Mouse (Mus musculus) midbrain, embryonic 13.5 days (tissue): ENCODE measurements around the gene Hlx. TPM values are rescaled to one million over a fixed set of nuclear protein-coding genes. Genes with fewer than 3 reads are reported as not detected.

ENCODE experiments used
- ATAC-seq: fragments of 200-750 bp; cut with Nextera tagmentation; 2 replicates; pipeline ENCODE4 v1.8.0; 2017; ENCODE audit warnings: mild to moderate bottlenecking, moderate TSS enrichment, moderate library complexity
- H3K27ac ChIP-seq: fragments of 300-500 bp; sonication (generic); 2 replicates; pipeline ENCODE4 v1.5.1; 2015; ENCODE audit warnings: inconsistent platforms, mild to moderate bottlenecking, moderate library complexity
- H3K27me3 ChIP-seq: fragments of 300-500 bp; sonication (generic); 2 replicates; pipeline ENCODE4 v1.6.1; 2015; ENCODE audit warnings: mild to moderate bottlenecking, inconsistent platforms
- H3K36me3 ChIP-seq: fragments of 300-500 bp; sonication (generic); 2 replicates; pipeline ENCODE4 v1.6.1; 2015; ENCODE audit warnings: mild to moderate bottlenecking, inconsistent platforms
- H3K4me1 ChIP-seq: fragments of 300-500 bp; sonication (generic); replicated peaks from 2 replicates; pipeline ENCODE4 v1.6.1; 2015; ENCODE audit warnings: inconsistent platforms
- H3K4me2 ChIP-seq: fragments of 300-500 bp; sonication (generic); replicated peaks from 2 replicates; pipeline ENCODE4 v1.6.1; 2015; ENCODE audit warnings: moderate library complexity, mild to moderate bottlenecking, inconsistent platforms
- H3K4me3 ChIP-seq: fragments of 300-500 bp; sonication (generic); replicated peaks from 2 replicates; pipeline ENCODE4 v1.5.1; 2015; ENCODE audit warnings: mild to moderate bottlenecking, inconsistent platforms
- H3K9ac ChIP-seq: fragments of 300-500 bp; sonication (generic); replicated peaks from 2 replicates; pipeline ENCODE4 v1.6.1; 2015; ENCODE audit warnings: mild to moderate bottlenecking, inconsistent platforms
- H3K9me3 ChIP-seq: fragments of 300-500 bp; sonication (generic); 2 replicates; pipeline ENCODE4 v1.6.1; 2016; ENCODE audit warnings: mild to moderate bottlenecking, inconsistent platforms
- WGBS: fragments of 180-500 bp; shearing (Covaris S2); methylation state at CpG from one replicate; pipeline ENCODE4 v1.1.7; 2015; 5-methylcytosine and 5-hydroxymethylcytosine counted together
- polyA plus RNA-seq: library from polyadenylated mRNA; unstranded; fragments of >200 nt; fragmentation: Nextera tagmentation; extraction: Ambion mirVana; gene quantifications from 2 replicates; pipeline ENCODE4 v1.2.1, GENCODE M21; 2015

The Hlx gene
- polyA plus RNA-seq, 1 experiment from 2014 or later, result 1.4 TPM

DNA sequence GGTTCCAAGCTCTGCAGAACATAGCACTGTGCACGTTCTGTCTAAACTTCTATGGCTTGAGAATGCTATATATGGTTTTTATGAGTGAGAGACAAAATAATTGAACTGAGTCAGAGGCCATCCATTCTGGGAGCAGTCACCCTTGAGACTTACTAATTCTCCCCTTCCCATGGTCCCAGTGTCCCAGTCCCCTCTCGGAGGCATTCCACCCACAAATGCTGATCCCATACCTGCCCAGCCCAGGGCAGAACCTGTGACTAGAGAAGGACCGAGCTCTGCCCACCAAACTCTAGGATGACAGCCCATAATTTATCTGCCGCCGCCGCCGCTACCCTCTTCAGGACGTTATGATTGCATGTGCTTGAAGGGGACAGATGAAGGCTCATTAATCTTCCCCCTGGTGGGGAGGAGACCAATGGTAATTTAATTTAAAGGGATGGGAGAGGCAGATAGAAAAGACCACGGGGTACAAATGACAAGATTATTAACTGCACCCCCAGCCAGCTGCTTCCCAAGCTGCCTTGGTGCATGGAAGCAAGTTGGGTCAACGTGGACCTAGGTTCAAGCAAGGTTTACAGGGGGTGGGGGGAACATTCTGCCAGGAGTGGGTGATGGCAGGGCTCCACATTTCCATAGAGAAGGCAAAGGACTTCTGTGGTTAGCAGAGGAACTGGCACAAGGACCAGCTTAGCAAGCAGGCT is 40.1 kb downstream of the Hlx start:
- Histone ChIP-seq H3K27ac (no peak overlapping the region), H3K4me2 (no peak overlapping the region), H3K27me3 (no peaks in the 10 kb centered on the region), H3K9ac (no peak overlapping the region), H3K9me3 (peaks cover under 1% of the 10 kb centered on the region; the same call in 1 of the 2 replicates), H3K4me1 (no peaks in the 10 kb centered on the region), H3K4me3 (no peak overlapping the region), H3K36me3 (no peaks in the 10 kb centered on the region)
- WGBS, result 80% methylated on average over 10 of the region's 10 CpGs
- ATAC-seq, result no peak

DNA sequence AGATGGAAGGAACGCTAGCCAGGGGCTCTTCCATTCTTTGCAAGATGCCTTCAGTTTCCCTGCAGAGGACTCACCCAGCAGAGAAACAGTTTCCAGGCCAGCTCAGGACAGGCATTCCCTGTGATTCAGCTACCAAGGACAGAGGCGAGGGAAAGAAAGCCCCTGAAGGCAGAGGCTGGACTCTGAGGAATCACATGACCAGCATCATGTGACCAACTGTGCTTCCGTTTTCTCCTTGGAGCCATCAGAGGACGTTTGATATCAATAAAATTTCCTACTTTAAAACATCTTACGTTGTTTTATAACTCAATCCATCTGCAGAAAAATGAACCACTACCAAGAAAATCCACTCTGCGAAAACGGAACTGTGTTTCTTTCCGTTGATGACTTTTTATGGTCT is 41.2 kb downstream of the Hlx start:
- Histone ChIP-seq H3K4me2 (no peak overlapping the region), H3K9ac (no peak overlapping the region), H3K4me1 (no peaks in the 10 kb centered on the region), H3K27me3 (no peaks in the 10 kb centered on the region), H3K9me3 (no peaks in the 10 kb centered on the region), H3K27ac (no peak overlapping the region), H3K4me3 (no peak overlapping the region), H3K36me3 (no peaks in the 10 kb centered on the region)
- 89% methylated on average over 8 of the region's 8 CpGs for WGBS
- ATAC-seq, result no peak

DNA sequence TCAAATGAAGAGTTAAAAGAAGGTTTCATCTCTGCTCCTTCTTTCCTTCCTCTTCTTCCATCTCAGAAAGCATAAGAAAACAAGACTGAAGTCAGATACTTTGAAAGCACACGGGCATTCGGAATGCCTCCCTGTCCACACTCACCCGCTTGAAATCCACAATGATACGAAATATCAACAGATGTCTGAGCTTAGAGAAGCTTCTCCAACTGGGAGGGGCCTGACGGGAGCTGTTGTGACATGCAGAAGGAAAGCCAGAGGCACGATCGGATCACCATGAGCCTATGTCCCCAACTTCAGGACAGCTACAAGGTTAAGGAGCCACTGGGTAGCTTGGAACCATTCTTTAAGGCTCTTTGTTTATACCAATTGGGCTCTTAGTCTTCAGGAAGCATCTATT is 44.4 kb downstream of the Hlx start:
- no peak overlapping the region for H3K4me2 ChIP-seq
- H3K9me3 ChIP-seq, result no peaks in the 10 kb centered on the region
- H3K27me3 ChIP-seq, result no peaks in the 10 kb centered on the region
- no peaks in the 10 kb centered on the region for H3K4me1 ChIP-seq
- H3K4me3 ChIP-seq, result no peak overlapping the region
- no peak overlapping the region for H3K27ac ChIP-seq
- WGBS, result 87% methylated on average over 7 of the region's 7 CpGs
- no peak for ATAC-seq
- H3K9ac ChIP-seq, result no peak overlapping the region
- H3K36me3 ChIP-seq, result no peaks in the 10 kb centered on the region

DNA sequence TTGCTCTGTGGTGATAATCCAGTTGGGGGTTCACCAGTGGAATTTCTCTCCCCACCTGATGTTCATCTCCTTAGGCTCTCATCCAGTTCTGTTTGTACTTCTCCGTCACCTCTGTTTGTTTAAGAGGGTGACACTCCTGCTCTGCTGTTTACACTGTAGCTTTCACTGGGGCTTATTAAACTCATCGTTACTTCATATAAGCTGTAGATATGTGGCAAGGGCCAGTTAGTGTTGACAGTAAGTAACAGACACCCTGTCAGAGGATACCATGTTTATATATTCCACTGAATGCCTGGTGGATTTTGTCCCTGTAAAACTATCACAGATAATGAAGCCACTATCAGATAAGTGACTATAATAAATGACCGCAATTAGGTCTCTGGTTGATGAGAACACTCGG is 44.9 kb downstream of the Hlx start:
- H3K27me3 ChIP-seq, result no peaks in the 10 kb centered on the region
- no peak overlapping the region for H3K4me3 ChIP-seq
- H3K4me2 ChIP-seq, result no peak overlapping the region
- H3K36me3 ChIP-seq, result no peaks in the 10 kb centered on the region
- no peak overlapping the region for H3K9ac ChIP-seq
- no peaks in the 10 kb centered on the region for H3K9me3 ChIP-seq
- ATAC-seq, result no peak
- WGBS, result 72% methylated on average over 4 of the region's 4 CpGs
- no peaks in the 10 kb centered on the region for H3K4me1 ChIP-seq
- no peak overlapping the region for H3K27ac ChIP-seq

DNA sequence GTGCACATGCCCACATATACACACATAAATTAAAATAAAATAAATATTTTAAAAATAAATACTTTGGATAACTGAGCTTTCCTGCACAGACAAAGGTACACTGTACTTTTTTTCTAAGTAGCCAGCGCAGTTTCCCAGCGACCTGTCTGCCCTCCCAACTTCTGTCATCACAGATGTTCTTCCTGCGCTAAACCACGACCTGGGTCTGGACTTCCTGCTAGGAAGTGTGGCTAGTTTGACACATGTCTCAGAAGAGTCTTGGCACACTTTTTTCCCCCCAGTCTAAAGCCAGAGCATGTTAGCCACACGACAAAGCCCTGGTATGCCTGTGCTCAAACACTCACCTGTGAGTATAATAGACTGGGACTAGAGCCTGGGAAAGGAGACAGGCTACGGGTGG is 48.9 kb downstream of the Hlx start:
- Histone ChIP-seq H3K4me1 (no peaks in the 10 kb centered on the region), H3K27ac (no peak overlapping the region), H3K36me3 (no peaks in the 10 kb centered on the region), H3K9ac (no peak overlapping the region), H3K27me3 (no peaks in the 10 kb centered on the region), H3K4me3 (no peak overlapping the region), H3K9me3 (no peaks in the 10 kb centered on the region), H3K4me2 (no peak overlapping the region)
- no peak for ATAC-seq
- WGBS, result 88% methylated on average over 6 of the region's 6 CpGs

DNA sequence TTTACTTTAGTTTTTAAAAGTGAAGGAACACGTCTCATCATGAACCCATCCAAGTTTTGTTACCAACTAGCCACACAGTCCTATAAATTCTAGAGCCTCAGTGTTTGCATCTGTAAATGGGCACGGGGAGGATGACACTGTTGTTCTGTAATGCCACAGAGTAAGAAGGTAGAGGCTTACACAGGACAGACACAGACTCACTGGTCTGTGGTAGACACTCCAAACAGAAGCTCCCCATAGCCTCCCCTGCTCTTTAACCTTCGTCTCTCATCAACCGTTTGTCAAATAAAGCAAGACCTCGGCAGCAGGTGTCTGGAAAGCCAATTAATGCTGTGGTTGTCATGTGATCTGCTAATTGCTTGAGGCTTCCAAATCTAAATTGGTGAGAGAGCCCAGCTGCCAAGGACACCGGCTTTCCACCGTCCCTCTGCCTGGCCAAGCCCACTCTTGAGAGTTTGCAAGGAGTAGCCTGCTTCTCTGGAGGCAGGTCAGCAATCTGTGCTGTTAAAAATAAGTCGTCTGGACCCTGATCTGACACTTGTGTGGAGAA is 52.9 kb downstream of the Hlx start:
- H3K4me3 ChIP-seq, result no peak overlapping the region
- no peaks in the 10 kb centered on the region for H3K36me3 ChIP-seq
- H3K4me1 ChIP-seq, result no peaks in the 10 kb centered on the region
- no peaks in the 10 kb centered on the region for H3K9me3 ChIP-seq
- no peak overlapping the region for H3K4me2 ChIP-seq
- H3K9ac ChIP-seq, result no peak overlapping the region
- H3K27ac ChIP-seq, result no peak overlapping the region
- 68% methylated on average over 8 of the region's 8 CpGs for WGBS
- ATAC-seq, result 0 out of 2 replicates have a peak, but pooled peaks have one; percentile 24
- H3K27me3 ChIP-seq, result no peaks in the 10 kb centered on the region

DNA sequence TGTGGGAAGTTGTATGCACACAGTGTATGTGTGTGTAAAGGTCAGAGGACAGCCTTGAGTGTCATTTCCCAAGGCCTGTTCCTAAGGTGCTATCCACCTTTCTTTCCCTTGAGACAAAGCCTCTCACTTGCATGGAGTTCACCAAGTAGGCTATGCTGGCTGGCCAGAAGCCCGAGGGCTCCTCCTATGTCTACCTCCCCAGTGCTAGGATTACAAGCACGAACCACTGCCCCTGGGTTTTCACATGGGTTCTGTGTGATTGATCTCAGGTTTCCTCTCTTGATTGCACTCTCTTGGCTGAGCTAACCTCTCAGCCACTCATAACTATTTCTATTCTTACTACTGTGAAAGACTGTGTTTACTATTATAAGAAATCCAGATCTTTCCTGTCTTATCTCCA is 54.8 kb downstream of the Hlx start:
- 68% methylated on average over 2 of the region's 2 CpGs for WGBS
- no peak overlapping the region for H3K9ac ChIP-seq
- H3K4me2 ChIP-seq, result no peak overlapping the region
- no peak overlapping the region for H3K4me3 ChIP-seq
- no peak for ATAC-seq
- no peaks in the 10 kb centered on the region for H3K4me1 ChIP-seq
- no peaks in the 10 kb centered on the region for H3K27me3 ChIP-seq
- H3K9me3 ChIP-seq, result no peaks in the 10 kb centered on the region
- no peak overlapping the region for H3K27ac ChIP-seq
- no peaks in the 10 kb centered on the region for H3K36me3 ChIP-seq

Other genes with a start within 250 kb of the Hlx start
- not detected in 2 replicates for gene Marc1, start 78.7 kb upstream of the Hlx start, polyA plus RNA-seq
- gene Marc2, start 113.8 kb upstream of the Hlx start, polyA plus RNA-seq, result 93.0 and 95.2 TPM in 2 replicates
- gene C130074G19Rik, start 150.6 kb upstream of the Hlx start, polyA plus RNA-seq, result 0.85 and 1.2 TPM in 2 replicates